ENCODE assay signal across 21 mouse cellular contexts in the genomic region with DNA sequence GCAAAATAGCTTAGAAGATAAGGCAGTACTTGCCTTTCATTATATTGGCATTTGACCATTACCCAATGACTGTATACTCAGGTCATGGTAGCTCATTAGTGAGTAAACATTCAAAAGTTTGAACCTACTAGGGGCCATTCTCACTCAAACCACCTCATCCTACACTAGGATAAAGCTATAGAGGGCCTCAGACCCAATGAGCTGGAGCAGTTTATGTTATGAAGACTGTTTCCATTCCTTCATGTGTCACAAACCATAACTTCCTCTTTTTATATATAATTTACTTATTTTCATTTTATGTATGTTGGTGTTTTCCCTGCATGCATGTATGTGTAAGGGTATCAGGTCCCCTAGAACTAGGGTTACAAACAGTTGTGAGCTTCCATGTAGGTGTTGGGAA. TPM values are rescaled to one million over a fixed set of nuclear protein-coding genes. Genes with fewer than 3 reads are reported as not detected.
A peak's percentile ranks its signal among the peaks of the same experiment; 100 is the strongest.
DNase-seq lines count a peak whose midpoint lies in the region; ATAC-seq lines count a peak whose summit lies in the region.
"Had no signal": no experiment of that assay in that cellular context is flagged by ENCODE, and none has a peak within 500 bp of the region (broad histone marks: within the 10 kb centered on the region; RNA-seq: fewer than 3 reads in every experiment).

No protein-coding gene starts in this region.

- ATAC-seq in granulocyte monocyte progenitor cell, adult 5-6 weeks (replicated peaks; ENCODE audit: poor library complexity, severe bottlenecking): peak; percentile 56; the same call in 1 of the 2 replicates
- 0 out of 2 replicates have a peak, but pooled peaks have one; percentile 23 for ATAC-seq in neutrophil, adult 5-6 weeks (ENCODE audit: extremely low read depth, insufficient number of reproducible peaks, low FRiP score, poor library complexity, severe bottlenecking)
- no peak for ATAC-seq in megakaryocyte, adult 5-6 weeks (ENCODE audit: poor library complexity, severe bottlenecking)
- ATAC-seq: forebrain, embryonic 14.5 days; forebrain, embryonic 16.5 days had no signal

- peak; percentile 53 for DNase-seq in A20 (ENCODE audit: low read depth, low spot score)
- DNase-seq in heart, postnatal 10 days: no peak
- DNase-seq in kidney, adult 8-10 months: no peak
- DNase-seq in left cerebral cortex, adult 11 months (ENCODE audit: low spot score): no peak
- DNase-seq: adrenal gland, adult 2 months; adrenal gland, postnatal 10 days; adrenal gland, postnatal 25 days; cerebellum, adult 11 months; cerebellum, adult 18-20 months; cerebellum, adult 8-10 months; cerebellum, adult 9-11 months; cerebellum, postnatal 25 days; embryo, embryonic 11 days had no signal

- intact Hi-C loops in heart, postnatal 10 days (cut with DNase I): no loop called here

RNA-seq across cellular contexts. Expression of a gene that starts 12.9 kb away (rescaled TPM):
- not detected in 2 replicates for total RNA-seq in granulocyte monocyte progenitor cell, adult 5-6 weeks (2014; fragmentation: Nextera tagmentation)
- total RNA-seq in granulocyte monocyte progenitor cell, adult 5-6 weeks (2017): not detected in 2 replicates
- 0.25 TPM in 1 of 2 replicates, not detected in the other for total RNA-seq in neutrophil, adult 5-6 weeks (2017)
- not detected for total RNA-seq in heart, postnatal 10 days (2021)
- not detected in 2 replicates for total RNA-seq in megakaryocyte, adult 5-6 weeks (2015)
- total RNA-seq in megakaryocyte, adult 5-6 weeks (2017): not detected in 2 replicates
- total RNA-seq: adrenal gland, adult 2 months; adrenal gland, postnatal 10 days; adrenal gland, postnatal 25 days; adrenal gland, postnatal 4 days; ES-E14; MEL had no signal

RNA-seq across cellular contexts. Expression of a gene that starts 16.1 kb away (rescaled TPM):
- not detected in 2 replicates for total RNA-seq in granulocyte monocyte progenitor cell, adult 5-6 weeks (2014; fragmentation: Nextera tagmentation)
- total RNA-seq in granulocyte monocyte progenitor cell, adult 5-6 weeks (2017): not detected in 2 replicates
- not detected in 2 replicates for total RNA-seq in neutrophil, adult 5-6 weeks (2017)
- not detected for total RNA-seq in heart, postnatal 10 days (2021)
- not detected in 2 replicates for total RNA-seq in megakaryocyte, adult 5-6 weeks (2015)
- not detected in 2 replicates for total RNA-seq in megakaryocyte, adult 5-6 weeks (2017)
- total RNA-seq: adrenal gland, adult 2 months; adrenal gland, postnatal 10 days; adrenal gland, postnatal 25 days; ES-E14; MEL had no signal

RNA-seq across cellular contexts. Expression of a gene that starts 55.2 kb away (rescaled TPM):
- total RNA-seq in granulocyte monocyte progenitor cell, adult 5-6 weeks (2014; fragmentation: Nextera tagmentation): not detected in 2 replicates
- not detected in 2 replicates for total RNA-seq in granulocyte monocyte progenitor cell, adult 5-6 weeks (2017)
- total RNA-seq in neutrophil, adult 5-6 weeks (2017): 0.23 TPM in 1 of 2 replicates, not detected in the other
- not detected for total RNA-seq in heart, postnatal 10 days (2021)
- not detected in 2 replicates for total RNA-seq in megakaryocyte, adult 5-6 weeks (2015)
- total RNA-seq in megakaryocyte, adult 5-6 weeks (2017): not detected in 2 replicates
- total RNA-seq: adrenal gland, postnatal 25 days; ES-E14; MEL had no signal
